Mouse (Mus musculus): ENCODE results near the gene Krtap27-1. TPM values are rescaled to one million over a fixed set of nuclear protein-coding genes. Genes with fewer than 3 reads are reported as not detected.

The Krtap27-1 gene
- total RNA-seq, 2 experiments from 2014 or later: not detected

DNA sequence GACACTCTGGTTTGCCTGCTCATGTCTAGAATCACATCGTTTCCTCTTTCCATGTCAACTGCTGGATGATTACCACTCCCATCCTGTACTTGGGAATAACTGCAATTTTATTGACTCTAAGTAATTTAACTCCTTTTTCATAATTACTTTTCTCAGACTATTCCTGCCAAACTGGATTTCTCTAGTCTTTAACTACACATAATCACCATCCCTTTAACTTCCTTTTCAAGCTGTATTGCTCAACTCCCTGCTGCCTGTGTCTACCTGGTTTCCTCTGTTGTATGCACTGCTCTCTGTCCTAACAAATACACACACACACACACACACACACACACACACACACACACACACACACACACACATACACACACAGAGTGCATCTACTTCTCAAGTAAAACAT is 20.4 kb downstream of the Krtap27-1 start:
- TF ChIP-seq CTCF (IDR thresholded peaks at IDR 0.05): no peak
- Histone ChIP-seq H3K27ac (no peak overlapping the region), H3K4me3 (no peak overlapping the region)
- no peak for DNase-seq (ENCODE audit: extremely low spot score in 1 of 2, low spot score in 2 of 2)
- intact Hi-C loops (cut with DNase I): no loop called here

DNA sequence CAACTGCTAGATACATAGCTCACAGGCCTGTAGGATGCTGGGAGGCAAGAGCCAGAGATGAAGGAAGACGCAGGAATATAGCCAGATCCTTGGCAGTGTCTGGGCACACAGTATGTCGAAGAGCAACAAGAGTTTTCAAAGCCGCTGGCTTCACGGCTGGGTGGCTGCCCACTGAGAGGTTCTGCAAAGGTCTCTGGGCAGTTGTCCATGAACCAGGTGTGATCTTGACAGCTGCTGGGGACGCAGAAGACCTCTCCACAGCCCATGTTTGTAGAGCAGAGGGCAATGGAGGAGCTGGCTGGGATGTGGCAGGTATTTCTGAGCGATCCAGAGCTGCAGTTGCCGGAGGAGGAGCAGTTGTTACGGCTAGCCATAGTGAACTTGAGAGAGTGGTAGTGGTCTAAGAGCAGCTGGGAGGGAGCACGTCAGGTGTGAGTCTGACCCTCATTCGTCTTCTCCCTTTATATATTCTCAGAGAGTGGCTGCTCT is 24.1 kb downstream of the Krtap27-1 start, which contains the start of gene Krtap26-1:
Gene Krtap26-1 (minus strand): TSS at position 439 of the 489 bp plus-strand sequence.
- H3K4me3 ChIP-seq: no peak within 1 kb of the TSS
- no peak for DNase-seq (ENCODE audit: extremely low spot score in 1 of 2, low spot score in 2 of 2)
- H3K27ac ChIP-seq: no peak within 1 kb of the TSS
- intact Hi-C loops (cut with DNase I): no loop called here
- TF ChIP-seq CTCF (IDR thresholded peaks at IDR 0.05): no peak

DNA sequence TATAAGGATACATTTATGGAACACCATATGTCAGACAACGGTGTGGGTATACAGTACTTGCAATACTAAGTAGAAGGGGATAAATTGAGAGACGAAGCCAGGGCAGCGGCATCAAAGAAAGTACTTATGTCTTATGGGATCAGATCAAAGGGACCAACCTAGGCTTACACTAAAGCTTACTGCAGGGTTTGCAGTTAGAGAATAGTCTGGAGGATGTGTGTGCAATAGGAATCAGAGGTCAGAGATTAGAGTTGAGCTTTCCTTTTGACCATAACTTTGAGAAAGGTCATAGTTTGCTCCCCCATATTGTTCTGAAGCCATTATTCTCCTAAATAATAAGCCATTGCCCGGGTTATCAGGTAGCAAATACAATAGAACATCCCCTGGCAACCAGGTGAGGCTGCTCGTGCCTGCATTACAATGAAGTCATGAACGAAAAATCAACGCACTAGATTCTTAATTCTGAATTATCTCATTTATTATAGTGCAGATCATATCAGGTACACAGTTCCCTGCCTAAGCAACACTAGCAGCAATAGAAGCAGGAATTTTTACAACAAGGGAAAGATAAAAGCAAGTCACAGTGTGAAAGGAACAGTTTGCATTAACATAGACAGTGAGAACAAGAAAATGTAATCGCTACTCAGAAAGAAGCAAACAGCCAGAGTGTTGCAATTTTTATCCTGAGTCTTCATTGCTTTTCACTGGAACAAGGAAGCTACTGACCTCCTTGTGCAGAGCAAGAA is 24.9 kb downstream of the Krtap27-1 start:
- intact Hi-C loops (cut with DNase I): no loop called here
- no peak overlapping the region for H3K4me3 ChIP-seq

DNA sequence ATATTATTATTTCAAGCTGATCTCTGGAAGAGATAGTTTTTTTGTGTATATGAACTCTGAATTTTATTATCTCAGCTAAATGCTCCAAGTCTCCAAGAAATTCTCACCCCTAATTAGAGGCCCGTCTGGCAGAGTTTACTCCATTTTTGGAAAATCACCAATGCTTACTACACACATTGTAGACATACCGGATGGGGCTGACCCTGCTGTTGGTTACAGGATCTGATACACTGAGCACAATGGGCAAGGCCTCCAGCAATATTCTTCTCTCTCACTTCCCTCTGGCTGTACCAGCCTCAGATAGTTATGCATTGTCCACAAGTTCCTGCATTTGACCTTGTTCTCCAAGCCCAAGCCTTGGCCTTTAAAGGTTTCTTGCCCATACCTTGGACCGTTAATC is 31.4 kb downstream of the Krtap27-1 start:
- intact Hi-C loops (cut with DNase I): no loop called here
- no peak overlapping the region for H3K27ac ChIP-seq
- DNase-seq (ENCODE audit: extremely low spot score in 1 of 2, low spot score in 2 of 2): no peak
- TF ChIP-seq CTCF (IDR thresholded peaks at IDR 0.05): no peak
- no peak overlapping the region for H3K4me3 ChIP-seq

More for the DNA sequence above, 24.9 kb downstream of the Krtap27-1 start:
- no peak for TF ChIP-seq CTCF (IDR thresholded peaks at IDR 0.05)
- H3K27ac ChIP-seq: no peak overlapping the region
- DNase-seq (ENCODE audit: extremely low spot score in 1 of 2, low spot score in 2 of 2): no peak

DNA sequence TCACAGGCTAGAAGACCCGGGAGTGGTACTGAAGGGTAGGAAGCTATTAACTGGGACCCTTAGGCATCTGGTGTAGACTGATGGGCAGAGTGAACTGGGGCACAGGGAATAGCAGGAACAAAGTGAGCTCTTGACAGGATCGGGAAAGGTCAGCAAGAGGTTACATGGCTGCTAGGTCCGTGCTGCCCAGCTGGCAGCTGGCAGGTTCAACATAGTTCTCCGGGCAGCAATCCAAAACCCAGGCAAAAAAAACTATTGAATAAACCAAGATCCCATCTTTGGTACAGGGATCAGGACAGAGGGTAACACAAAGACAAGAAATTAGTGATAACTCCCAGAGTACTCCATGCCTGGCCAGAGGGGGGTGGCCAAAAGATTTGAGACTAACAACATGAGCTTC is 36.3 kb downstream of the Krtap27-1 start:
- DNase-seq (ENCODE audit: extremely low spot score in 1 of 2, low spot score in 2 of 2): no peak
- no peak for TF ChIP-seq CTCF (IDR thresholded peaks at IDR 0.05)
- no peak overlapping the region for H3K27ac ChIP-seq
- intact Hi-C loops (cut with DNase I): no loop called here
- no peak overlapping the region for H3K4me3 ChIP-seq

DNA sequence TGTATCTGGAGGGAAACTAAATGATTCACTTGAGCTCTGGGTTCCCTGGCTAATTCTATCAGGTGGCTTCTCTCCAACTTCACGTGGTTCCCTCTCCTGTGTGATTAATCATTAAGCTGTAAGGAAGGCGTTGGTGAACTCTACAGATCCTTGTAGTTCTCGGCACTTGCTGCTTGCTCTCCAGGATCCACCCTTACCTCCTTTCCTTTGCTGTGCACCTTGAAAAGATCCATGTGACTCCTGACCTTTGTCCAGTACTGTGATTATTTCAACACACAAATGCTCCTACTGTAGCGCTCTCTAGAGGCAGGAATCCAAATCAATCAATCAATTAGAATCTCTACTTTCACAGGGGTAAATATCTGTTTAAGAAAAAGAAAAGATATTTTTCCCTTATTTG is 40.0 kb downstream of the Krtap27-1 start:
- DNase-seq (ENCODE audit: extremely low spot score in 1 of 2, low spot score in 2 of 2): no peak
- H3K4me3 ChIP-seq: no peak overlapping the region
- H3K27ac ChIP-seq: no peak overlapping the region
- intact Hi-C loops (cut with DNase I): no loop called here
- no peak for TF ChIP-seq CTCF (IDR thresholded peaks at IDR 0.05)

DNA sequence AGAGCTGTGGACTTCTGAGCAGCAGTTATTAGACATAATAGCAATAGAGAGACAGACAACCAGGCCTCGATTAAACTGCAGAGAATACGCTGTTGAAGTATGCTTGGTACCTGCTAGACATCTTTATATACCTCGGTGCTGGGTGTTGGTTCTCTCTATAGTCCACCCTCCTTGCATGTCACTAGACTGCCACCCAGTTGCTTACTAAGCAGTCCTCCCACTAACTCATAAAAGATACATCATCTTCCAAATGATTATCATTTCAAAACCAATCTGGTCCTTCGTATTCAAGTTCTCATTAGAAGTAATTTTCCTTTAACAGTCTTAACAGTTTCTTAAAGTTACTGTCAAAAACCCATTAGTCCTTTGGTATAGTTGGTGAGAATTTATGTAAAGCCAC is 43.9 kb downstream of the Krtap27-1 start, which contains the start of gene 2310079G19Rik:
Gene 2310079G19Rik (minus strand): TSS at position 101 of the 400 bp plus-strand sequence.
- intact Hi-C loops (cut with DNase I): no loop called here
- Histone ChIP-seq H3K4me3 (no peak within 1 kb of the TSS), H3K27ac (no peak within 1 kb of the TSS)

More for the DNA sequence above, 43.9 kb downstream of the Krtap27-1 start, which contains the start of gene 2310079G19Rik:
- TF ChIP-seq CTCF (IDR thresholded peaks at IDR 0.05): no peak
- DNase-seq (ENCODE audit: extremely low spot score in 1 of 2, low spot score in 2 of 2): no peak

Other genes with a start within 250 kb of the Krtap27-1 start
- not detected for gene Cldn17, start 164.7 kb downstream of the Krtap27-1 start, total RNA-seq (2021)
- not detected for gene Cldn8, start 108.5 kb downstream of the Krtap27-1 start, total RNA-seq (2021)
- gene Krtap24-1, start 59.4 kb downstream of the Krtap27-1 start, total RNA-seq (2021): not detected
- not detected for gene 2310079G19Rik, start 44.0 kb downstream of the Krtap27-1 start, total RNA-seq (2021)
- gene Krtap26-1, start 23.9 kb downstream of the Krtap27-1 start, total RNA-seq (2021): not detected
- gene 2310061N02Rik, start 36.3 kb upstream of the Krtap27-1 start, total RNA-seq (2021): not detected
- not detected for gene Krtap13-1, start 57.2 kb upstream of the Krtap27-1 start, total RNA-seq (2021)
- gene Krtap13, start 80.0 kb upstream of the Krtap27-1 start, total RNA-seq (2021): not detected
- gene 2310034C09Rik, start 87.2 kb upstream of the Krtap27-1 start, total RNA-seq (2021): not detected
- gene 2310057N15Rik, start 102.5 kb upstream of the Krtap27-1 start, total RNA-seq (2021): not detected
- gene Gm5965, start 106.2 kb upstream of the Krtap27-1 start, total RNA-seq (2021): not detected
- not detected for gene Gm20741, start 140.5 kb upstream of the Krtap27-1 start, total RNA-seq (2021)
- gene Krtap15, start 148.5 kb upstream of the Krtap27-1 start, total RNA-seq (2021): not detected
- gene Krtap14, start 154.5 kb upstream of the Krtap27-1 start, total RNA-seq (2021): not detected
- gene Krtap19-1, start 197.7 kb upstream of the Krtap27-1 start, total RNA-seq (2021): not detected
- gene Krtap19-2, start 202.6 kb upstream of the Krtap27-1 start, total RNA-seq (2021): not detected
- gene Krtap19-3, start 206.4 kb upstream of the Krtap27-1 start, total RNA-seq (2021): not detected
- gene Krtap19-4, start 213.4 kb upstream of the Krtap27-1 start, total RNA-seq (2021): not detected
- gene Krtap19-5, start 224.8 kb upstream of the Krtap27-1 start, total RNA-seq (2021): not detected